Mouse (Mus musculus): ENCODE results near the gene Hes1. TPM values are rescaled to one million over a fixed set of nuclear protein-coding genes. Genes with fewer than 3 reads are reported as not detected.

Hes1 gene
- polyA plus RNA-seq, 1 experiment from 2014 or later = 9.4 TPM

- Histone ChIP-seq H3K4me1 (ENCODE audit: control insufficient read depth, insufficient read depth, low read length) (no peaks in the 10 kb centered on the region), H3K4me3 (ENCODE audit: low read depth, low read length) (no peak overlapping the region), H3K9ac (ENCODE audit: low read depth, low read length) (no peak overlapping the region), H3K27me3 (ENCODE audit: control insufficient read depth, insufficient read depth, low read depth, low read length) (peaks cover 3% of the 10 kb centered on the region; the same call in 1 of the 2 replicates), H3K27ac (ENCODE audit: low read length) (no peak overlapping the region), H3K36me3 (ENCODE audit: control insufficient read depth, insufficient read depth, low read length) (no peaks in the 10 kb centered on the region), H3K4me2 (ENCODE audit: low read length) (no peak overlapping the region), H3K9me3 (replicated peaks; ENCODE audit: control insufficient read depth, low read length, poor library complexity, severe bottlenecking) (no peaks in the 10 kb centered on the region)
- no peak for ATAC-seq
- WGBS = 87% methylated on average over 4 of the region's 4 CpGs
These were observed 17.8 kb downstream of the Hes1 start for GRCm38 (mm10) chr16:30081980-30082379.

DNA sequence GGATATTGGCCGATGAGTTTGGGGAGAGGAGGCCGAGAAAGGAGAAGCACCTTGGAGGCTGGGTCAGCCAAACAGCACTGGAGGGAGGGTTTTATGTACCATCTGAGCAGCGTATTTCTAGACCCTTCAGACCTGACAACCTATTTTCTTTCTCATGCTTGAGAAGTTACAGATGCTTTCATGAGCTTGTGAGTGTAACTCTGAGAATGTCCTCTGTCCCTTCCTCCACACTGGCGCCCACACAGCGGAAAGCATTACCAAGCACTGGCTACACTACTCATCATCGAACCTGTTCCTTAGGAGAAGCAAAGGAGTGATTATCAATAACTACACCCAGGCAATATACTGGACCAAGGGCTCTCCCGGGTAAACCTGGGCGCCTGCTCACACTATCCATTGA is 18.8 kb downstream of the Hes1 start:
- Histone ChIP-seq H3K9ac (ENCODE audit: low read depth, low read length) (no peak overlapping the region), H3K4me1 (ENCODE audit: control insufficient read depth, insufficient read depth, low read length) (no peaks in the 10 kb centered on the region), H3K4me2 (ENCODE audit: low read length) (no peak overlapping the region), H3K9me3 (replicated peaks; ENCODE audit: control insufficient read depth, low read length, poor library complexity, severe bottlenecking) (no peaks in the 10 kb centered on the region), H3K36me3 (ENCODE audit: control insufficient read depth, insufficient read depth, low read length) (no peaks in the 10 kb centered on the region), H3K27ac (ENCODE audit: low read length) (no peak overlapping the region), H3K4me3 (ENCODE audit: low read depth, low read length) (no peak overlapping the region), H3K27me3 (ENCODE audit: control insufficient read depth, insufficient read depth, low read depth, low read length) (peaks cover 3% of the 10 kb centered on the region; the same call in 1 of the 2 replicates)
- no peak for ATAC-seq
- WGBS = 97% methylated on average over 8 of the region's 8 CpGs

DNA sequence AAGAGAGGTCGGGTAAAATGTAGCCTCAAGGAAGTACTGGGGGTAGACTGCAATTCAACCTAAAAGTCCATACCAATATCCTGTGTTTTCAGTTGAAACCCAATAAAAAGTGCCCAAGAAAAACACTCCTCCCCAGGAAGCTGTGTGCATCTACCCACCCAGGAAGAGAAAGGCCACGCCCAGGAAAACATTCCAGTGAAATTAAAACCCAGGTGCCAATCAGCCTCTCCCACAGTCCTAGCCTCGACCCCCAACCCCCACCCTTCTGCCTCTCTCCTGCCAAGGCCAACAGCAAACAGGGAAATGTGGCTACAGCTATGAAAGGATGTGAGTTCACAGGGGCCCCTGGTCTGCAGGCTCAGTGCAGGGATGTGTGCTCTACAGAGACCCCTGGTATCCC is 19.4 kb downstream of the Hes1 start:
- no peak overlapping the region for H3K4me2 ChIP-seq (ENCODE audit: low read length)
- H3K9me3 ChIP-seq (replicated peaks; ENCODE audit: control insufficient read depth, low read length, poor library complexity, severe bottlenecking) = no peaks in the 10 kb centered on the region
- H3K27me3 ChIP-seq (ENCODE audit: control insufficient read depth, insufficient read depth, low read depth, low read length) = peaks cover 3% of the 10 kb centered on the region; the same call in 1 of the 2 replicates
- ATAC-seq = no peak
- no peak overlapping the region for H3K9ac ChIP-seq (ENCODE audit: low read depth, low read length)
- H3K27ac ChIP-seq (ENCODE audit: low read length) = no peak overlapping the region
- WGBS = 78% methylated on average over 3 of the region's 3 CpGs
- no peak overlapping the region for H3K4me3 ChIP-seq (ENCODE audit: low read depth, low read length)
- no peaks in the 10 kb centered on the region for H3K36me3 ChIP-seq (ENCODE audit: control insufficient read depth, insufficient read depth, low read length)
- no peaks in the 10 kb centered on the region for H3K4me1 ChIP-seq (ENCODE audit: control insufficient read depth, insufficient read depth, low read length)

DNA sequence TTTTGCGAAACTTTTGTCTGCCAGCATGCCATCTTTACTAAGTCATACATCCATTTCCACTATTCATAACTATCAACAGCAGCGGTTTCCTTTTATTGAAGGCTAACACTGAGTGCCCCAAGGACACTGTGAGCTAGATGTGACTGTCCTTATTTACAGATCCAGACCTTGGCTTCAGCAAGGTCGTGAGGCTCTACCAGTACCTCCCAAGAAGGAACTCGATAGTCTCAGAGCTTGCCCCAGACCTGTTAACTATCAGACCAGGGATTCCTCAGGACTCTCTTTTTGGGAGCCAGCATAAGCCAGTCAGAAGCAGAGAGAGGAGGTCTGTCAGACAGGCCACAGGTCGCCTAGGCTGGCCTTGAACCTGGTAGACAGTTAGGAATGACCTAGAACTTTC is 24.5 kb downstream of the Hes1 start:
- H3K27me3 ChIP-seq (ENCODE audit: control insufficient read depth, insufficient read depth, low read depth, low read length) = no peaks in the 10 kb centered on the region; the same call in 1 of the 2 replicates
- no peaks in the 10 kb centered on the region for H3K4me1 ChIP-seq (ENCODE audit: control insufficient read depth, insufficient read depth, low read length)
- H3K9ac ChIP-seq (ENCODE audit: low read depth, low read length) = no peak overlapping the region
- ATAC-seq = no peak
- no peaks in the 10 kb centered on the region for H3K36me3 ChIP-seq (ENCODE audit: control insufficient read depth, insufficient read depth, low read length)
- H3K4me2 ChIP-seq (ENCODE audit: low read length) = no peak overlapping the region
- no peaks in the 10 kb centered on the region for H3K9me3 ChIP-seq (replicated peaks; ENCODE audit: control insufficient read depth, low read length, poor library complexity, severe bottlenecking)
- H3K27ac ChIP-seq (ENCODE audit: low read length) = no peak overlapping the region
- WGBS = 82% methylated on average over 5 of the region's 5 CpGs
- no peak overlapping the region for H3K4me3 ChIP-seq (ENCODE audit: low read depth, low read length)

DNA sequence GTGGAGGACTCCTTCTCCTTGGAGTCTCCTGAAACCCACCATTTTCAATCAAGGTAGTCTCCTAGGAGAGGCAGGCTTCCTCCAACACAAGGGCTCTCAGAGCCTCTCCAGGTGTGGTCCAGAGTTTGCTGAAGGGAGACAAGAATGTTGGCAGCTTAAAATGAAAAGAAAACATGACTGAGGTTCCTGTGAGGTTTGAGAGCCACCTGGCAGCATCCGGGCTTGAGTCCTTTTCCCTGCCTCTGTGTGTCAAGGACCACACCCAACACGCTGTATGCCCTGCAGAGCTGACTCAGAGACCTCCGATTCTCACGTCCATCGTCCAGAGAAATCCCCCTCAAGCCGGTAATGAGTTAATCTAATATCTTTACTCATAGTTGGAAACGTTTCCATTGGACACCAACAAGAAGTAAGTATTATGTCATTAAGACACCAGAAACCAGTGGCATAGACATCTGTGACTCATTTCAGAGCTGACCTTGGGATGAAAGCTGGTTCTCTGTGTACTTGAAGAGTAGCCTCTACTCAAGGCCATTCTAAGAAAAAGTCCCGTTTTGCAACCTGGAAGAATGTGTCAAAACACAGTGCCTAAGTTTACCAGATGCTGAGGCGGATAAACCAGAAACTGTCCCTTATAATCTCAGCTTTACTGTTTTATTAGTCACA is 26.1 kb downstream of the Hes1 start:
- no peak overlapping the region for H3K9ac ChIP-seq (ENCODE audit: low read depth, low read length)
- H3K4me1 ChIP-seq (ENCODE audit: control insufficient read depth, insufficient read depth, low read length) = no peaks in the 10 kb centered on the region
- H3K4me3 ChIP-seq (ENCODE audit: low read depth, low read length) = no peak overlapping the region
- 92% methylated on average over 9 of the region's 9 CpGs for WGBS
- no peak overlapping the region for H3K27ac ChIP-seq (ENCODE audit: low read length)
- no peak overlapping the region for H3K4me2 ChIP-seq (ENCODE audit: low read length)
- no peaks in the 10 kb centered on the region for H3K36me3 ChIP-seq (ENCODE audit: control insufficient read depth, insufficient read depth, low read length)
- no peaks in the 10 kb centered on the region; the same call in 1 of the 2 replicates for H3K27me3 ChIP-seq (ENCODE audit: control insufficient read depth, insufficient read depth, low read depth, low read length)
- no peaks in the 10 kb centered on the region for H3K9me3 ChIP-seq (replicated peaks; ENCODE audit: control insufficient read depth, low read length, poor library complexity, severe bottlenecking)
- no peak for ATAC-seq

- Histone ChIP-seq H3K9me3 (replicated peaks; ENCODE audit: control insufficient read depth, low read length, poor library complexity, severe bottlenecking) (no peaks in the 10 kb centered on the region), H3K27ac (ENCODE audit: low read length) (no peak overlapping the region), H3K36me3 (ENCODE audit: control insufficient read depth, insufficient read depth, low read length) (no peaks in the 10 kb centered on the region), H3K9ac (ENCODE audit: low read depth, low read length) (no peak overlapping the region), H3K27me3 (ENCODE audit: control insufficient read depth, insufficient read depth, low read depth, low read length) (peaks cover 4% of the 10 kb centered on the region), H3K4me2 (ENCODE audit: low read length) (no peak overlapping the region), H3K4me3 (ENCODE audit: low read depth, low read length) (no peak overlapping the region), H3K4me1 (ENCODE audit: control insufficient read depth, insufficient read depth, low read length) (no peaks in the 10 kb centered on the region)
- WGBS = 66% methylated on average over 3 of the region's 3 CpGs
- ATAC-seq = no peak
These were observed 31.9 kb downstream of the Hes1 start for GRCm38 (mm10) chr16:30096050-30096449.

- H3K4me1 ChIP-seq (ENCODE audit: control insufficient read depth, insufficient read depth, low read length) = no peaks in the 10 kb centered on the region
- no peak overlapping the region for H3K9ac ChIP-seq (ENCODE audit: low read depth, low read length)
- H3K36me3 ChIP-seq (ENCODE audit: control insufficient read depth, insufficient read depth, low read length) = no peaks in the 10 kb centered on the region
- no peak overlapping the region for H3K4me2 ChIP-seq (ENCODE audit: low read length)
- peaks cover 4% of the 10 kb centered on the region for H3K27me3 ChIP-seq (ENCODE audit: control insufficient read depth, insufficient read depth, low read depth, low read length)
- H3K4me3 ChIP-seq (ENCODE audit: low read depth, low read length) = no peak overlapping the region
- no peak overlapping the region for H3K27ac ChIP-seq (ENCODE audit: low read length)
- 43% methylated on average over 7 of the region's 7 CpGs for WGBS
- ATAC-seq = no peak
- no peaks in the 10 kb centered on the region for H3K9me3 ChIP-seq (replicated peaks; ENCODE audit: control insufficient read depth, low read length, poor library complexity, severe bottlenecking)
These were observed 32.3 kb downstream of the Hes1 start for GRCm38 (mm10) chr16:30096475-30096874.

- Histone ChIP-seq H3K9ac (ENCODE audit: low read depth, low read length) (no peak overlapping the region), H3K36me3 (ENCODE audit: control insufficient read depth, insufficient read depth, low read length) (no peaks in the 10 kb centered on the region), H3K4me1 (ENCODE audit: control insufficient read depth, insufficient read depth, low read length) (peaks cover 6% of the 10 kb centered on the region), H3K4me3 (ENCODE audit: low read depth, low read length) (no peak overlapping the region), H3K27ac (ENCODE audit: low read length) (no peak overlapping the region), H3K9me3 (replicated peaks; ENCODE audit: control insufficient read depth, low read length, poor library complexity, severe bottlenecking) (no peaks in the 10 kb centered on the region), H3K27me3 (ENCODE audit: control insufficient read depth, insufficient read depth, low read depth, low read length) (peaks cover 4% of the 10 kb centered on the region), H3K4me2 (ENCODE audit: low read length) (no peak overlapping the region)
- 49% methylated on average over 5 of the region's 5 CpGs for WGBS
- ATAC-seq = no peak
These were observed 34.9 kb downstream of the Hes1 start for GRCm38 (mm10) chr16:30099124-30099523.

DNA sequence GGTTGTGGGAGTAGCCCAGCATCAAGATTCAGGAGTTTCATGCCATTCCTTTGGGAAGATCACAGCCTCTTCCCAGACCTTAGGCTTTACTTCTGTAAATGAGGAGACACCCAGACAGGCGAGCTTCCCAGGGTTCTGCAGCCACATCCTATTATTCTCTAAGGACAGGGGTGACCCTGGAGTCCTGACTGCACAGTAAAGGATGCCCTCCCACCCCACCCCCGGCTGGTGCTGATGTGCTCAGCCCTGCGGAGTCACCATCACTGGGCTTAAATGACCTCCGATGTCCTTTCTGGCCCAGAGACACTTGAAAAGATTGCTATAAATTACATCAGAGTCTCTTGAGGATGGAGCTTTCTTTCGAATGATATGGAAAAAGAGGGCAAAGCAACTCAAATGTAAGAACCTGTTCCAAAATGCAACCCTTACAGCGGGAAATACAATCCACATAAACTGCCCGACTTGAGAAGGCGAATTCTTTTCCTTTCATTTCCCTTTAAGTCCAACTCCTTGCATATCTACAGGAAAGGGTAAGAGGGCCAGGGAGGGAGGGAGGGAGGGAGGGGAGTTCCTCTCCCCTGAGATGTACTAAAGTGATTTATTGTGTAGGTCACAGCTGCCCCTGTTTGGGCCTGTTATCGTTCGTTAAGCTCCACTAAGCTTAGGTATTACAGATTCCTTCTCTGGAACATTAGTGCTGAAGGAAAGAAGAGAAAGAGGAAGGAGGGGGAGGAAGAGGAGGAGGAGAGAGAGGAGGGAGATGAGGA is 38.1 kb downstream of the Hes1 start:
- no peak for ATAC-seq
- Histone ChIP-seq H3K36me3 (ENCODE audit: control insufficient read depth, insufficient read depth, low read length) (no peaks in the 10 kb centered on the region), H3K9ac (ENCODE audit: low read depth, low read length) (no peak overlapping the region), H3K9me3 (replicated peaks; ENCODE audit: control insufficient read depth, low read length, poor library complexity, severe bottlenecking) (no peaks in the 10 kb centered on the region), H3K4me2 (ENCODE audit: low read length) (no peak overlapping the region), H3K27me3 (ENCODE audit: control insufficient read depth, insufficient read depth, low read depth, low read length) (peaks cover 6% of the 10 kb centered on the region), H3K4me1 (ENCODE audit: control insufficient read depth, insufficient read depth, low read length) (peaks cover 6% of the 10 kb centered on the region), H3K27ac (ENCODE audit: low read length) (no peak overlapping the region), H3K4me3 (ENCODE audit: low read depth, low read length) (no peak overlapping the region)
- WGBS = 32% methylated on average over 10 of the region's 10 CpGs
